In the genomic region with DNA sequence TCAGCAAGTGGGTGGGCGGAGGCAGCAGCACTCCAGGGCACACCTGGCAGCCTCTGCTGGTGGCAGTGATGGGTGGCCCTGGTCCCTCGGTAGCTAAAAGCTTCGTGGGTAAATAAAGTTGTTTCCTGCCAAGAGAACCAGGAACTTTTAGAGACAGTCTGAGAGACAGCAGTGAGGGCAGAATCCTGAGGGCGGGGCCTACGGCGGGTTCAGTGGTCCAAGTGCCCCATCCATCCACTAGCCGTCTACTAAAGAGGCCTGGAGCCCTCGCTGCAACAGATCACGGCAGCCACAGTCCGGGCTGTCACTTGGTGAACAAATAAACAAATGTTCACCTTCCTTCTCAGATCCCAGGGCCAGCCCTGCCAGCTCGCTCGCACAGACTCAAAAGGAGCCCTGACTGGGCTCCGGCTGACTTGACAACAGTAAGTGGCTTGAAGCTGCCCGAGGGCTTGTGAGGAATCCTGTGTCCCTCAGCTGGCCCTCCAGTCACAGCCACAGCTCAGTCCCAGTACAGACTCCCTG, we compare ENCODE assay signal across 7 mouse cellular contexts. TPM values are rescaled to one million over a fixed set of nuclear protein-coding genes. Genes with fewer than 3 reads are reported as not detected.
DNase-seq lines count a peak whose midpoint lies in the region; ATAC-seq lines count a peak whose summit lies in the region.

No protein-coding gene starts in this region.

- 0 out of 2 replicates have a peak overlapping the region, but pooled peaks have one; percentile 1 for H3K4me3 ChIP-seq in lung, embryonic 15.5 days
- H3K4me3 ChIP-seq in embryonic facial prominence, embryonic 10.5 days = peak overlapping the region; percentile 95
- peak overlapping the region; percentile 28 for H3K4me3 ChIP-seq in macrophage (ENCODE audit: inconsistent target)

- peaks cover 10% of the 10 kb centered on the region for H3K36me3 ChIP-seq in lung, embryonic 15.5 days
- peaks cover 58% of the 10 kb centered on the region for H3K36me3 ChIP-seq in embryonic facial prominence, embryonic 10.5 days (replicated peaks)
- 0 out of 2 replicates have a peak, but pooled peaks cover 8% of the 10 kb centered on the region for H3K36me3 ChIP-seq in macrophage (ENCODE audit: inconsistent target)

- peak overlapping the region; percentile 31 for H3K4me2 ChIP-seq in lung, embryonic 15.5 days

- no peak for DNase-seq in lung, postnatal 25 days (ENCODE audit: low spot score)
- DNase-seq in embryonic facial prominence, embryonic 10.5 days (ENCODE audit: low spot score) = peak; percentile 64
- DNase-seq in thymus, postnatal 14 days = peak; percentile 78
- DNase-seq in layer of hippocampus, adult 18-20 months (ENCODE audit: low spot score in 2 of 2) = no peak

- ATAC-seq in lung, embryonic 15.5 days (ENCODE audit: borderline replicate concordance, extremely low read depth, low FRiP score, low TSS enrichment) = no peak
- ATAC-seq in inflammation-experienced regulatory T-cells, adult 6 months = peak; percentile 21

- H3K4me1 ChIP-seq in lung, embryonic 15.5 days = peaks cover 84% of the 10 kb centered on the region
- H3K4me1 ChIP-seq in embryonic facial prominence, embryonic 10.5 days = peaks cover 97% of the 10 kb centered on the region

- peak overlapping the region; percentile 90 for H3K27ac ChIP-seq in lung, embryonic 15.5 days
- H3K27ac ChIP-seq in embryonic facial prominence, embryonic 10.5 days (replicated peaks) = peak overlapping the region; percentile 96
- H3K27ac ChIP-seq in macrophage = peak overlapping the region; percentile 78

- 16% methylated on average over 14 of the region's 14 CpGs for WGBS in lung, embryonic 15.5 days
- 11% methylated on average over 14 of the region's 14 CpGs for WGBS in embryonic facial prominence, embryonic 10.5 days
- 51% methylated on average over 14 of the region's 14 CpGs for WGBS in macrophage (ENCODE audit: missing documents)

- peak overlapping the region; percentile 30; the same call in 1 of the 2 replicates for H3K9ac ChIP-seq in lung, embryonic 15.5 days

- no peaks in the 10 kb centered on the region for H3K27me3 ChIP-seq in lung, embryonic 15.5 days
- no peaks in the 10 kb centered on the region for H3K27me3 ChIP-seq in embryonic facial prominence, embryonic 10.5 days (replicated peaks; ENCODE audit: low read depth, poor library complexity, severe bottlenecking)

- H3K9me3 ChIP-seq in lung, embryonic 15.5 days = no peaks in the 10 kb centered on the region
- H3K9me3 ChIP-seq in embryonic facial prominence, embryonic 10.5 days = no peaks in the 10 kb centered on the region

- H3K79me2 ChIP-seq in macrophage (ENCODE audit: inconsistent target) = peaks cover 100% of the 10 kb centered on the region

RNA-seq across cellular contexts. Expression of gene Gnai2, which starts 5.2 kb away (rescaled TPM):
- polyA plus RNA-seq in lung, embryonic 15.5 days (2015; fragmentation: Nextera tagmentation; extraction: Ambion mirVana) = 469 and 478 TPM in 2 replicates
- 334 and 363 TPM in 2 replicates for polyA plus RNA-seq in embryonic facial prominence, embryonic 10.5 days (2016; fragmentation: Nextera tagmentation; extraction: Ambion mirVana)
- 100 to 1,000 TPM; 136 to 264 (median 154) TPM for polyA plus RNA-seq in inflammation-experienced regulatory T-cells, adult 6 months (2017; shearing (Covaris generic))
- 100 to 1,000 TPM in 23 of 26 experiments, 10 to 100 TPM in 3; 71.0 to 453 (median 221) TPM for total RNA-seq in macrophage (2018; cell fraction: chromatin; rRNA removed)
- 100 to 1,000 TPM; 541 to 697 (median 633) TPM for total RNA-seq in macrophage (2018; cell fraction: cytosol; rRNA removed)
- total RNA-seq in macrophage (2018; cell fraction: nucleus; rRNA removed) = 100 to 1,000 TPM; 118 to 431 (median 271) TPM
- 624 to 802 TPM (median 682 TPM) in 3 replicates for polyA plus RNA-seq in macrophage (2018)
- total RNA-seq in layer of hippocampus, adult 18-20 months (2021) = 100 to 1,000 TPM; 228 to 231 TPM

RNA-seq across cellular contexts. Expression of gene Sema3b, which starts 20.9 kb away (rescaled TPM):
- 8.2 and 9.1 TPM in 2 replicates for polyA plus RNA-seq in lung, embryonic 15.5 days (2015; fragmentation: Nextera tagmentation; extraction: Ambion mirVana)
- 2.7 TPM in 2 replicates for polyA plus RNA-seq in embryonic facial prominence, embryonic 10.5 days (2016; fragmentation: Nextera tagmentation; extraction: Ambion mirVana)
- not detected for polyA plus RNA-seq in inflammation-experienced regulatory T-cells, adult 6 months (2017; shearing (Covaris generic))
- total RNA-seq in macrophage (2018; cell fraction: chromatin; rRNA removed) = 1 to 10 TPM in 3 of 26 experiments, under 1 TPM in 14, not detected in 9; 0.17 to 2.2 (median 0.60) TPM
- total RNA-seq in macrophage (2018; cell fraction: cytosol; rRNA removed) = under 1 TPM in 3 of 26 experiments, not detected in 23; 0.03 to 0.14 (median 0.06) TPM
- total RNA-seq in macrophage (2018; cell fraction: nucleus; rRNA removed) = 1 to 10 TPM in 1 of 26 experiments, under 1 TPM in 4, not detected in 21; 0.11 to 1.0 (median 0.30) TPM
- polyA plus RNA-seq in macrophage (2018) = not detected in 3 replicates
- 1 to 10 TPM; 1.5 to 2.5 TPM for total RNA-seq in layer of hippocampus, adult 18-20 months (2021)

RNA-seq across cellular contexts. Expression of gene Slc38a3, which starts 39.4 kb away (rescaled TPM):
- polyA plus RNA-seq in lung, embryonic 15.5 days (2015; fragmentation: Nextera tagmentation; extraction: Ambion mirVana) = 3.9 and 4.1 TPM in 2 replicates
- polyA plus RNA-seq in embryonic facial prominence, embryonic 10.5 days (2016; fragmentation: Nextera tagmentation; extraction: Ambion mirVana) = 5.6 and 6.6 TPM in 2 replicates
- polyA plus RNA-seq in inflammation-experienced regulatory T-cells, adult 6 months (2017; shearing (Covaris generic)) = not detected
- not detected for total RNA-seq in macrophage (2018; cell fraction: chromatin; rRNA removed)
- not detected for total RNA-seq in macrophage (2018; cell fraction: cytosol; rRNA removed)
- total RNA-seq in macrophage (2018; cell fraction: nucleus; rRNA removed) = not detected
- polyA plus RNA-seq in macrophage (2018) = not detected in 3 replicates
- total RNA-seq in layer of hippocampus, adult 18-20 months (2021) = 10 to 100 TPM; 57.8 to 62.6 TPM

RNA-seq across cellular contexts. Expression of gene Ifrd2, which starts 42.5 kb away (rescaled TPM):
- 40.0 and 44.2 TPM in 2 replicates for polyA plus RNA-seq in lung, embryonic 15.5 days (2015; fragmentation: Nextera tagmentation; extraction: Ambion mirVana)
- 59.7 and 72.1 TPM in 2 replicates for polyA plus RNA-seq in embryonic facial prominence, embryonic 10.5 days (2016; fragmentation: Nextera tagmentation; extraction: Ambion mirVana)
- 10 to 100 TPM; 13.7 to 32.0 (median 31.7) TPM for polyA plus RNA-seq in inflammation-experienced regulatory T-cells, adult 6 months (2017; shearing (Covaris generic))
- total RNA-seq in macrophage (2018; cell fraction: chromatin; rRNA removed) = 10 to 100 TPM in 7 of 26 experiments, 1 to 10 TPM in 19; 2.6 to 17.1 (median 7.9) TPM
- total RNA-seq in macrophage (2018; cell fraction: cytosol; rRNA removed) = 10 to 100 TPM in 1 of 26 experiments, 1 to 10 TPM in 25; 3.3 to 10.4 (median 6.3) TPM
- total RNA-seq in macrophage (2018; cell fraction: nucleus; rRNA removed) = 10 to 100 TPM in 6 of 26 experiments, 1 to 10 TPM in 20; 2.1 to 27.4 (median 5.2) TPM
- polyA plus RNA-seq in macrophage (2018) = 4.4 to 25.0 TPM (median 10.0 TPM) in 3 replicates
- 10 to 100 TPM; 12.5 to 13.2 TPM for total RNA-seq in layer of hippocampus, adult 18-20 months (2021)

RNA-seq across cellular contexts. Expression of gene Hyal3, which starts 49.3 kb away (rescaled TPM):
- 0.99 and 1.4 TPM in 2 replicates for polyA plus RNA-seq in lung, embryonic 15.5 days (2015; fragmentation: Nextera tagmentation; extraction: Ambion mirVana)
- polyA plus RNA-seq in embryonic facial prominence, embryonic 10.5 days (2016; fragmentation: Nextera tagmentation; extraction: Ambion mirVana) = 0.48 and 0.96 TPM in 2 replicates
- 1 to 10 TPM in 1 of 3 experiments, under 1 TPM in 2; 0.59 to 1.7 (median 0.94) TPM for polyA plus RNA-seq in inflammation-experienced regulatory T-cells, adult 6 months (2017; shearing (Covaris generic))
- 1 to 10 TPM in 19 of 26 experiments, under 1 TPM in 5, not detected in 2; 0.54 to 4.1 (median 1.3) TPM for total RNA-seq in macrophage (2018; cell fraction: chromatin; rRNA removed)
- total RNA-seq in macrophage (2018; cell fraction: cytosol; rRNA removed) = under 1 TPM; 0.11 to 0.51 (median 0.28) TPM
- total RNA-seq in macrophage (2018; cell fraction: nucleus; rRNA removed) = 1 to 10 TPM in 12 of 26 experiments, under 1 TPM in 11, not detected in 3; 0.40 to 3.3 (median 1.1) TPM
- polyA plus RNA-seq in macrophage (2018) = 0.38 to 0.51 TPM (median 0.43 TPM) in 3 replicates
- total RNA-seq in layer of hippocampus, adult 18-20 months (2021) = 1 to 10 TPM; 1.1 to 1.4 TPM

Comparison
In these comparisons a context has a peak if more than half of its experiments do, and no peak if none do; other contexts are left out.
1. H3K4me3 ChIP-seq: peak in every context shown above with its lines; median percentile 95 in embryonic facial prominence, embryonic 10.5 days; 28 in macrophage; 1 in lung, embryonic 15.5 days.
2. DNase-seq: peak in embryonic facial prominence, embryonic 10.5 days (single experiment) and thymus, postnatal 14 days (single experiment); none in lung, postnatal 25 days (single experiment) and layer of hippocampus, adult 18-20 months (0 of 2).
3. Peak in every context shown above with its lines, with median percentiles within 50 percentile points of each other: H3K27ac ChIP-seq.